Mouse (Mus musculus) midbrain, postnatal 0 days (tissue): ENCODE measurements at regions not wholly inside any gene's neighbourhood (a gene's known extent, or its start where the extent isn't known, plus 50 kb on each side); places are given as distances from the start of the nearest gene placed in this dataset.

ENCODE experiments used
- ATAC-seq: fragments of 200-750 bp; cut with Nextera tagmentation; 2 replicates; pipeline ENCODE4 v1.8.0; 2017; ENCODE audit warnings: moderate number of reproducible peaks, mild to moderate bottlenecking, moderate TSS enrichment, moderate library complexity; ENCODE audit not compliant: low FRiP score
- DNase-seq: peaks from one replicate; pipeline ENCODE4 v3.0.0-alpha.2; 2015; ENCODE audit warnings: low spot score
- H3K27ac ChIP-seq: fragments of 300-500 bp; sonication (generic); 2 replicates; pipeline ENCODE4 v1.5.1; 2014; ENCODE audit warnings: low read depth, mild to moderate bottlenecking, low read length, mixed read lengths
- H3K27me3 ChIP-seq: fragments of 300-500 bp; sonication (generic); 2 replicates; pipeline ENCODE4 v1.6.1; 2014; ENCODE audit warnings: low read length, control low read depth, mixed read lengths; ENCODE audit not compliant: insufficient read depth
- H3K36me3 ChIP-seq: fragments of 300-500 bp; sonication (generic); 2 replicates; pipeline ENCODE4 v1.6.1; 2014; ENCODE audit warnings: low read length, control low read depth, mixed read lengths; ENCODE audit not compliant: insufficient read depth
- H3K4me1 ChIP-seq: fragments of 300-500 bp; sonication (generic); 2 replicates; pipeline ENCODE4 v1.6.1; 2014; ENCODE audit warnings: mild to moderate bottlenecking, control low read depth, antibody characterized with exemption, low read length, mixed read lengths; ENCODE audit not compliant: insufficient read depth
- H3K4me2 ChIP-seq: fragments of 300-500 bp; sonication (generic); 2 replicates; pipeline ENCODE4 v1.6.1; 2014; ENCODE audit warnings: low read depth, mild to moderate bottlenecking, low read length, mixed read lengths; ENCODE audit not compliant: poor library complexity, severe bottlenecking
- H3K4me3 ChIP-seq: fragments of 300-500 bp; sonication (generic); 2 replicates; pipeline ENCODE4 v1.5.1; 2014; ENCODE audit warnings: low read depth, mild to moderate bottlenecking, low read length, moderate library complexity
- H3K9ac ChIP-seq: fragments of 300-500 bp; sonication (generic); replicated peaks from 2 replicates; pipeline ENCODE4 v1.6.1; 2014; ENCODE audit warnings: mild to moderate bottlenecking, low read length, moderate library complexity, mixed read lengths; ENCODE audit not compliant: poor library complexity, severe bottlenecking
- H3K9me3 ChIP-seq: fragments of 300-500 bp; sonication (generic); 2 replicates; pipeline ENCODE4 v1.6.1; 2016; ENCODE audit warnings: low read length, control low read depth
- CTCF ChIP-seq: IDR thresholded peaks from 2 replicates; pipeline ENCODE4 v1.5.1; 2016; ENCODE audit warnings: antibody characterized with exemption, mild to moderate bottlenecking
- WGBS: fragments of 180-500 bp; shearing (Covaris S2); extraction: QIAGEN DNeasy Blood & Tissue Kit; methylation state at CpG from one replicate; pipeline ENCODE4 v1.1.7; 2014; 5-methylcytosine and 5-hydroxymethylcytosine counted together

GRCm38 (mm10) chr6:51156836-51157370 lies 275.6 kb upstream of the Nfe2l3 start:
- H3K9ac ChIP-seq = no peak overlapping the region
- no peak overlapping the region for H3K27ac ChIP-seq
- no peaks in the 10 kb centered on the region for H3K27me3 ChIP-seq
- H3K4me1 ChIP-seq = no peaks in the 10 kb centered on the region
- H3K4me2 ChIP-seq = no peak overlapping the region
- WGBS = 76% methylated on average over 8 of the region's 8 CpGs
- no peak for ATAC-seq
- no peaks in the 10 kb centered on the region for H3K9me3 ChIP-seq
- TF ChIP-seq CTCF = no peak
- no peak for DNase-seq
- H3K36me3 ChIP-seq = no peaks in the 10 kb centered on the region
- no peak overlapping the region for H3K4me3 ChIP-seq

GRCm38 (mm10) chr6:51161149-51161548 lies 271.3 kb upstream of the Nfe2l3 start:
- Histone ChIP-seq H3K9me3 (no peaks in the 10 kb centered on the region), H3K4me3 (no peak overlapping the region), H3K27me3 (no peaks in the 10 kb centered on the region), H3K27ac (no peak overlapping the region), H3K9ac (no peak overlapping the region), H3K4me2 (no peak overlapping the region), H3K36me3 (no peaks in the 10 kb centered on the region), H3K4me1 (no peaks in the 10 kb centered on the region)
- WGBS = 91% methylated on average over 6 of the region's 6 CpGs
- no peak for TF ChIP-seq CTCF
- no peak for ATAC-seq
- no peak for DNase-seq

- Histone ChIP-seq H3K27ac (no peak overlapping the region), H3K36me3 (no peaks in the 10 kb centered on the region), H3K9me3 (no peaks in the 10 kb centered on the region), H3K4me3 (no peak overlapping the region), H3K27me3 (no peaks in the 10 kb centered on the region), H3K9ac (no peak overlapping the region), H3K4me1 (no peaks in the 10 kb centered on the region), H3K4me2 (no peak overlapping the region)
- no peak for DNase-seq
- TF ChIP-seq CTCF = no peak
- no peak for ATAC-seq
- 59% methylated on average over 14 of the region's 14 CpGs for WGBS
These were observed 270.0 kb upstream of the Nfe2l3 start for GRCm38 (mm10) chr6:51162208-51163082.

DNA sequence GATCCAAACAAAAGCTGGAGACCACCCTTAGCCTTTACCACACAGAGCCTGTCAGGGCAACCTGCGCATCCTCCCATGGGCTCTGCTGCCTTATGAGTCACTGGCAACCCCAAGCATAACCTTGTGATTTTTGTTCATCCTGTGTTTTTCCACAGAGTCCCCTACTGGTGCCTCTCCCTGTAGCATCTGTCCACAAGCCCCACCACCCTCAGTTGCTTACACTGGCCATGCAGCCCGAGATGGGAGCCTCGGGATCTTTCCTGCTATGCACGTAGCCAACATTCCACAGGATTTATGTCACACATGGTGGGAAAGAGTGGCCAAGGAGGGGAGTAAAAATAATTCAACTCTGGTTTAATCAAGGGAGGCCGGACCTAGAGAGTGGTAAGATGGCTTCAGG lies 269.2 kb upstream of the Nfe2l3 start:
- ATAC-seq = no peak
- no peak for DNase-seq
- Histone ChIP-seq H3K4me2 (no peak overlapping the region), H3K9me3 (no peaks in the 10 kb centered on the region), H3K4me3 (no peak overlapping the region), H3K27me3 (no peaks in the 10 kb centered on the region), H3K27ac (no peak overlapping the region), H3K9ac (no peak overlapping the region), H3K36me3 (no peaks in the 10 kb centered on the region), H3K4me1 (no peaks in the 10 kb centered on the region)
- no peak for TF ChIP-seq CTCF
- 68% methylated on average over 5 of the region's 5 CpGs for WGBS

DNA sequence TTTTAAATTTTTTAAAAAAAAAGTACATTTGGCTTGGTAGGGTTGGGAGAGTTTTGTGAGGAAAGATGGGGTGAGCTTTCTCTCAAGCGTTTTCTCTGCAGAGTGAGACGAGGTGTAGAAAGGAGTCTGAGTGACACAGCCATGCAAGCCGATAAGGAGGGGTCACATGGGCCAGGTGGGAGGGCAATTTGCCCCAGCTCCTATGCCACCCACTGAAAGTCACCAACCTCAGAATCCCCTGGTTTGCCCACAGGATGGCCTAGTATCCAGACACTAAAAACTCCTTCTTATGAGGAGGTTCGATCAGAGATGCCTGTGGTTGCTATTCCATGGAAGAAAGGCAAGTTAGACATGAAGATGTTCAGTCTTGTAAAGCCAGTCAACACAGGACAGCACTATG lies 268.6 kb upstream of the Nfe2l3 start:
- H3K36me3 ChIP-seq = no peaks in the 10 kb centered on the region
- no peak for ATAC-seq
- DNase-seq = no peak
- H3K4me2 ChIP-seq = no peak overlapping the region
- no peaks in the 10 kb centered on the region for H3K9me3 ChIP-seq
- peaks cover 2% of the 10 kb centered on the region; the same call in 1 of the 2 replicates for H3K27me3 ChIP-seq
- no peak overlapping the region for H3K4me3 ChIP-seq
- TF ChIP-seq CTCF = no peak
- WGBS = 89% methylated on average over 4 of the region's 4 CpGs
- no peak overlapping the region for H3K27ac ChIP-seq
- no peak overlapping the region for H3K9ac ChIP-seq
- peaks cover 2% of the 10 kb centered on the region; the same call in 1 of the 2 replicates for H3K4me1 ChIP-seq

- 76% methylated on average over 5 of the region's 5 CpGs for WGBS
- H3K4me3 ChIP-seq = no peak overlapping the region
- H3K9ac ChIP-seq = no peak overlapping the region
- H3K27me3 ChIP-seq = peaks cover 10% of the 10 kb centered on the region
- TF ChIP-seq CTCF = no peak
- H3K4me1 ChIP-seq = peaks cover 4% of the 10 kb centered on the region; the same call in 1 of the 2 replicates
- H3K4me2 ChIP-seq = no peak overlapping the region
- no peaks in the 10 kb centered on the region for H3K36me3 ChIP-seq
- no peak overlapping the region for H3K27ac ChIP-seq
- no peaks in the 10 kb centered on the region for H3K9me3 ChIP-seq
- DNase-seq (no peak), ATAC-seq (no peak)
These were observed 265.4 kb upstream of the Nfe2l3 start for GRCm38 (mm10) chr6:51167028-51167427.
